8 mouse cellular contexts compared by ENCODE assay signal in the genomic region with DNA sequence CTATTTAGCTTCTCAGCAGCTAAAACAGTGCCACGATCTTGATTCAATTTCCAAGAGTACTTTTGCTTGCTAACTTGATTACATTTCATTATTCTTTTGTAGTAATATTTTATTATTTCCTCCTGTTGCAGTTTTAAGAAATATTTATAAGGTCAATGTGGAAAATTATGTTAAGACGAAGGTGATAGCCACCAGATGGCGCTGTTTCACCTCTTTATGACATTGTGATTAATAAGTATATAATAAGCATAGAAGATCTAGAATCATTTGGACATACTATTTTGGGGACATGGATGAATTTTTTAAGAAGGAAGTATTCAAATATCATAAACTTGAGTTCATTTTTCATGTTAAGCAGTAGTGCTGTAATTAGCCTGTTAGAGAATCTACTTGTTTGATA.
A peak's percentile ranks its signal among the peaks of the same experiment; 100 is the strongest.
DNase-seq lines count a peak whose midpoint lies in the region; ATAC-seq and TF ChIP-seq lines count a peak whose summit lies in the region.

No protein-coding gene starts in this region.

- no peak for ATAC-seq in granulocyte monocyte progenitor cell, adult 5-6 weeks (replicated peaks; ENCODE audit: poor library complexity, severe bottlenecking)

- TF ChIP-seq POLR2A in spleen, adult 2 months (IDR thresholded peaks at IDR 0.05; ENCODE audit: low read depth, low read length): no peak
- TF ChIP-seq POLR2A in bone marrow, adult 2 months (IDR thresholded peaks at IDR 0.05; ENCODE audit: borderline replicate concordance, control insufficient read depth, low read depth, low read length): no peak

- no peak overlapping the region for H3K4me3 ChIP-seq in heart, embryonic 10.5 days
- no peak overlapping the region for H3K4me3 ChIP-seq in spleen, adult 2 months (ENCODE audit: extremely low read depth, insufficient read depth, insufficient read length)
- H3K4me3 ChIP-seq in bone marrow, adult 2 months (replicated peaks; ENCODE audit: control insufficient read depth, low read depth, low read length): no peak overlapping the region

- no peak overlapping the region for H3K27ac ChIP-seq in heart, embryonic 10.5 days
- no peak overlapping the region for H3K27ac ChIP-seq in spleen, adult 2 months (ENCODE audit: insufficient read depth, low read length)
- no peak overlapping the region for H3K27ac ChIP-seq in bone marrow, adult 2 months (ENCODE audit: control insufficient read depth, insufficient read depth, low read depth, low read length, poor library complexity)

- DNase-seq in heart, postnatal 10 days: peak; percentile 43 to 62
- DNase-seq in heart, embryonic 10.5 days (ENCODE audit: low spot score): no peak
- peak; percentile 21 to 29 for DNase-seq in spleen, adult 2 months (ENCODE audit: low read depth in 1 of 2, low spot score in 2 of 2)
- DNase-seq in spleen, adult 12 weeks (ENCODE audit: low spot score): no peak
- peak; percentile 60 for DNase-seq in gastrocnemius, postnatal 10 days
- peak; percentile 73 for DNase-seq in retina, postnatal 1 day

- intact Hi-C loops in heart, postnatal 10 days (cut with DNase I): loop anchor here (2.0 to 10.0 kb wide), 2 partner anchors 620 to 724 kb away; a partner anchor contains a TSS

- WGBS in heart, embryonic 10.5 days: 50% methylated on average over 3 of the region's 3 CpGs
- WGBS in spleen, adult 2 months: 26% methylated on average over 3 of the region's 3 CpGs
- WGBS in bone marrow, adult 2 months: 23% methylated on average over 3 of the region's 3 CpGs

- no peaks in the 10 kb centered on the region for H3K27me3 ChIP-seq in heart, embryonic 10.5 days (ENCODE audit: insufficient read depth, poor library complexity, severe bottlenecking)
- no peaks in the 10 kb centered on the region for H3K27me3 ChIP-seq in spleen, adult 2 months (ENCODE audit: control insufficient read depth, insufficient read depth, low read length)

- no peaks in the 10 kb centered on the region for H3K9me3 ChIP-seq in heart, embryonic 10.5 days

- TF ChIP-seq CTCF in spleen, adult 2 months (IDR thresholded peaks at IDR 0.05; ENCODE audit: extremely low read depth, insufficient read depth, insufficient read length, insufficient replicate concordance): no peak
- 0 out of 2 replicates have a peak, but pooled peaks have one; percentile 18 for TF ChIP-seq CTCF in bone marrow, adult 2 months (IDR thresholded peaks at IDR 0.05; ENCODE audit: control insufficient read depth, insufficient read depth, low read length)

- no peaks in the 10 kb centered on the region for H3K36me3 ChIP-seq in heart, embryonic 10.5 days
- H3K36me3 ChIP-seq in spleen, adult 2 months (ENCODE audit: control insufficient read depth, insufficient read depth, low read length): no peaks in the 10 kb centered on the region

- H3K4me1 ChIP-seq in heart, embryonic 10.5 days: peaks cover 33% of the 10 kb centered on the region; the same call in 1 of the 2 replicates
- no peaks in the 10 kb centered on the region for H3K4me1 ChIP-seq in spleen, adult 2 months (ENCODE audit: control insufficient read depth, insufficient read depth, insufficient read length)
- no peaks in the 10 kb centered on the region for H3K4me1 ChIP-seq in bone marrow, adult 2 months (ENCODE audit: control insufficient read depth, insufficient read depth, low read length)

Comparison
In these comparisons a context has a peak if more than half of its experiments do, and no peak if none do; other contexts are left out.
1. DNase-seq: peak in heart, postnatal 10 days (2 of 2), spleen, adult 2 months (2 of 2), gastrocnemius, postnatal 10 days (single experiment) and retina, postnatal 1 day (single experiment); none in heart, embryonic 10.5 days (single experiment) and spleen, adult 12 weeks (single experiment).